Mouse (Mus musculus) midbrain, embryonic 15.5 days (tissue): ENCODE data around the gene Parp6. TPM values are rescaled to one million over a fixed set of nuclear protein-coding genes. Genes with fewer than 3 reads are reported as not detected.

Experiments
- ATAC-seq: fragments of 200-750 bp; cut with Nextera tagmentation; replicated peaks from 2 replicates; pipeline ENCODE4 v1.8.0; 2017; ENCODE audit warnings: moderate TSS enrichment
- H3K27ac ChIP-seq: fragments of 300-500 bp; sonication (generic); 2 replicates; pipeline ENCODE4 v1.5.1; 2015; ENCODE audit warnings: mild to moderate bottlenecking, inconsistent platforms
- H3K27me3 ChIP-seq: fragments of 300-500 bp; sonication (generic); replicated peaks from 2 replicates; pipeline ENCODE4 v1.6.1; 2015; ENCODE audit warnings: inconsistent platforms
- H3K36me3 ChIP-seq: fragments of 300-500 bp; sonication (generic); replicated peaks from 2 replicates; pipeline ENCODE4 v1.6.1; 2015; ENCODE audit warnings: inconsistent platforms
- H3K4me1 ChIP-seq: fragments of 300-500 bp; sonication (generic); 2 replicates; pipeline ENCODE4 v1.6.1; 2015; ENCODE audit warnings: inconsistent platforms
- H3K4me2 ChIP-seq: fragments of 300-500 bp; sonication (generic); 2 replicates; pipeline ENCODE4 v1.6.1; 2015; ENCODE audit warnings: inconsistent platforms, mild to moderate bottlenecking, moderate library complexity
- H3K4me3 ChIP-seq: fragments of 300-500 bp; sonication (generic); 2 replicates; pipeline ENCODE4 v1.5.1; 2015; ENCODE audit warnings: mild to moderate bottlenecking, inconsistent platforms
- H3K9ac ChIP-seq: fragments of 300-500 bp; sonication (generic); 2 replicates; pipeline ENCODE4 v1.6.1; 2015; ENCODE audit warnings: mild to moderate bottlenecking, inconsistent platforms
- H3K9me3 ChIP-seq: fragments of 300-500 bp; sonication (generic); 2 replicates; pipeline ENCODE4 v1.6.1; 2016; ENCODE audit warnings: inconsistent platforms
- WGBS: fragments of 180-500 bp; shearing (Covaris S2); methylation state at CpG from one replicate; pipeline ENCODE4 v1.1.7; 2015; ENCODE audit warnings: mixed read lengths; 5-methylcytosine and 5-hydroxymethylcytosine counted together
- polyA plus RNA-seq: library from polyadenylated mRNA; unstranded; fragments of >200 nt; fragmentation: Nextera tagmentation; extraction: Ambion mirVana; gene quantifications from 2 replicates; pipeline ENCODE4 v1.2.1, GENCODE M21; 2015

Gene Parp6
- polyA plus RNA-seq, 1 experiment from 2014 or later = 228 TPM

DNA sequence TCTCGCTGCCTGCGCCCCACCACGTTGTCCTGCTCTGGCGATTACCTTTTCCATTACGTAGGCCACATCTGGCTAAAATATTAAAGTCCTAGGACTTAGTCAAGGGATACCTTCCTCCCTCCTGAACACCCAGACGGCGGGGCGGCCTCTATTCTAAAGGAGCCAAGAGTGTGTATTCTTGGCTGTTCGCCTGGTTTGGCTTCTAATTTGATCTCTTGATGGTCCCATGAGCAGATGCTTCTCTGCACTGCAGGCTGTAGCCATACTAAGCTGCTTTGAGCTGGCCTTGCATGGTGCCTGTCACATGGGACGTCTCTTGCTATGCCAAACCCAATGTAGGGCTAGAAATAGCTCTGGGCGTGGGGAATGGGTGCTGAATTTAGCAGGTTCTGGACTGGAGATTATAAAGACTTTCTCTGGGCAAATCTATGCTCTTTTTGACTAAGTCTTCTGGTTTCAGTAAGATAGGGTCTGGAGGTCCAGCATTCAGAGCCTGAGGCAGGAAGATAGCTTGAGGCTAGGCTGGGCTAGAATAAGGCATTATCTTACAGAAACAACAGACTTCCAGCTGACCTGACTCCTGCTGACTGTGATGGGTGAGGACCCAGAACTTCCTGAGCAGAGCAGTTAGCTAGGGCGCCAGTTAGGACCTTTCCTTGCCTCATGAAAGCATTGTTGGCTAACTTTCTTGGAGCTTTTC, 55.3 kb downstream of the Parp6 start:
- H3K4me2 ChIP-seq = no peak overlapping the region
- ATAC-seq = no peak
- H3K9me3 ChIP-seq = no peaks in the 10 kb centered on the region
- no peaks in the 10 kb centered on the region for H3K27me3 ChIP-seq
- H3K27ac ChIP-seq = no peak overlapping the region
- no peak overlapping the region for H3K4me3 ChIP-seq
- H3K9ac ChIP-seq = no peak overlapping the region
- no peaks in the 10 kb centered on the region for H3K4me1 ChIP-seq
- 88% methylated on average over 12 of the region's 12 CpGs for WGBS
- H3K36me3 ChIP-seq = peaks cover 88% of the 10 kb centered on the region

- Histone ChIP-seq H3K9me3 (no peaks in the 10 kb centered on the region), H3K9ac (no peak overlapping the region), H3K4me2 (no peak overlapping the region), H3K27ac (no peak overlapping the region), H3K4me1 (no peaks in the 10 kb centered on the region), H3K27me3 (no peaks in the 10 kb centered on the region), H3K4me3 (no peak overlapping the region), H3K36me3 (peaks cover 90% of the 10 kb centered on the region)
- no peak for ATAC-seq
- WGBS = 74% methylated on average over 2 of the region's 2 CpGs
Observed at GRCm38 (mm10) chr9:59673427-59673826, 56.3 kb downstream of the Parp6 start.

DNA sequence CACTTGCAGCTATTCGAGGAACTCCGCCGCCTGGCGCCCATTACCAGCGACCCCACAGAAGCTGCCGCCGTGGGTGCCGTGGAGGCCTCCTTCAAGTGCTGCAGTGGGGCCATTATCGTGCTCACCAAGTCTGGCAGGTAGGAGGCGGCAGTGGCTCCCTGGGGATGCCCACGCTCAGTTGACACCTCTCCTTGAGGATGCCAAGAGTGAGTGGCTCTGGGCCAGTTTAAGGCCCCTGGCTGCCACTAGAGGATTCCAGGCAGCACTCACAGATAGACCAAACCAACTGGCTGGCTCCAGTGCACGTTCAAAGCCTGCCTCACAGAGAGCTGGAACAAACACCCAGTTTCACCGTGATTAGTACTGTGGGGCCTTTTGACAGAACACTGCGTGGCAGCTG, 58.5 kb downstream of the Parp6 start:
- no peak for ATAC-seq

GRCm38 (mm10) chr9:59678313-59678712, 61.2 kb downstream of the Parp6 start:
- Histone ChIP-seq H3K9ac (no peak overlapping the region), H3K27me3 (peaks cover 9% of the 10 kb centered on the region), H3K27ac (no peak overlapping the region), H3K9me3 (no peaks in the 10 kb centered on the region), H3K4me2 (no peak overlapping the region), H3K4me3 (no peak overlapping the region), H3K36me3 (peaks cover 51% of the 10 kb centered on the region), H3K4me1 (peaks cover 15% of the 10 kb centered on the region)
- 7% methylated on average over 1 of the region's 1 CpGs for WGBS
- ATAC-seq = no peak; the same call in 1 of the 2 replicates

More for the DNA sequence above, 58.5 kb downstream of the Parp6 start:
- Histone ChIP-seq H3K36me3 (peaks cover 77% of the 10 kb centered on the region), H3K4me2 (no peak overlapping the region), H3K27ac (no peak overlapping the region), H3K4me1 (peaks cover 12% of the 10 kb centered on the region), H3K27me3 (peaks cover 2% of the 10 kb centered on the region; the same call in 1 of the 2 replicates), H3K9me3 (no peaks in the 10 kb centered on the region), H3K4me3 (no peak overlapping the region), H3K9ac (no peak overlapping the region)
- WGBS = 88% methylated on average over 14 of the region's 14 CpGs

- Histone ChIP-seq H3K27me3 (peaks cover 9% of the 10 kb centered on the region), H3K4me3 (peak within 1 kb of the TSS; percentile 65), H3K4me2 (peak within 1 kb of the TSS; percentile 96), H3K9me3 (no peaks in the 10 kb centered on the region), H3K36me3 (peaks cover 37% of the 10 kb centered on the region), H3K27ac (peak within 1 kb of the TSS; percentile 50; the same call in 1 of the 2 replicates), H3K9ac (peak within 1 kb of the TSS; percentile 72), H3K4me1 (peaks cover 15% of the 10 kb centered on the region)
- peak; percentile 96 for ATAC-seq
- 1% methylated on average over 47 of the region's 47 CpGs for WGBS
Observed at GRCm38 (mm10) chr9:59679678-59680533, 62.8 kb downstream of the Parp6 start, which contains the start of gene Gramd2. Gramd2 (plus strand) TSS chr9:59680144.

DNA sequence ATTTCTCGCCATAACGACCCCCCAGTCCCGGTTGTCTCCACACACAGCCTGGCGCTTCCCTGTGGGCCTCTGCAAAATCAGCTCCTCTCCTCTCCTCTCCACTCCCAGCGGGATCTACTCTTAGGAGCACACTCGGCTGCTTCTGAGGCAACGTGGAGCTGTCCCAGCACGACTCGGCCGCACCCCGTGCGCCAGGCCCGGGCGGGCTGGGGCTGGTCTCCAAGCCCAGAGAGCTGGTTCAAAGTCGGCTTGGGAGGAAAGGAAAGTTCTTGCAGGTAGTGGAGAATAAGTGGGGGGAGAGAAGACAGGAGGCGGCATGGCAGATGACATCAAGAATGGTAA, 63.4 kb downstream of the Parp6 start:
- peaks cover 31% of the 10 kb centered on the region for H3K36me3 ChIP-seq
- peak; percentile 51 for ATAC-seq
- H3K4me2 ChIP-seq = peak overlapping the region; percentile 96
- H3K27ac ChIP-seq = 0 out of 2 replicates have a peak overlapping the region, but pooled peaks have one; percentile 50
- peaks cover 15% of the 10 kb centered on the region for H3K4me1 ChIP-seq
- WGBS = 9% methylated on average over 16 of the region's 16 CpGs
- H3K4me3 ChIP-seq = peak overlapping the region; percentile 65
- H3K27me3 ChIP-seq = peaks cover 9% of the 10 kb centered on the region
- H3K9me3 ChIP-seq = no peaks in the 10 kb centered on the region
- H3K9ac ChIP-seq = peak overlapping the region; percentile 72

DNA sequence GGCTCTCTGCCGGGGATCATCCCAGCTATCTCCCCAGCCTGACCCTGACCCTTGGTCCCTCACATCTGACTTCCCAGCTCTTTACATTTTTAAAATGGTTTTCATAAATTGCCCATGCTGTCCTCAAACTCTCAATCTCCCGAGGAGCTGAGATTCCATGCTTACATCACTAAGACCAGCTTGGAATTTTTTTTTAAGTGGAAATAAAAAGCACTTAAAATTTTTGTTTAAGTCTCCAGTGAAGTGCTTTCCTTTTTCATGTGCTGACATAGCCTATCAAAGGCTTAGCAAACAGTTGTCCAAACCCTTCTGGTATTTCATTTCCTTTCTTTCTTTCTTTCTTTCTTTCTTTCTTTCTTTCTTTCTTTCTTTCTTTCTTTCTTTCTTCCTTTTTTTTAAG, 66.9 kb downstream of the Parp6 start:
- H3K9ac ChIP-seq = no peak overlapping the region
- no peak overlapping the region for H3K27ac ChIP-seq
- H3K9me3 ChIP-seq = no peaks in the 10 kb centered on the region
- H3K4me3 ChIP-seq = no peak overlapping the region
- H3K36me3 ChIP-seq = peaks cover 1% of the 10 kb centered on the region; the same call in 1 of the 2 replicates
- H3K4me1 ChIP-seq = peaks cover 15% of the 10 kb centered on the region
- WGBS = 77% methylated on average over 2 of the region's 2 CpGs
- H3K27me3 ChIP-seq = peaks cover 9% of the 10 kb centered on the region
- no peak overlapping the region for H3K4me2 ChIP-seq
- ATAC-seq = no peak

DNA sequence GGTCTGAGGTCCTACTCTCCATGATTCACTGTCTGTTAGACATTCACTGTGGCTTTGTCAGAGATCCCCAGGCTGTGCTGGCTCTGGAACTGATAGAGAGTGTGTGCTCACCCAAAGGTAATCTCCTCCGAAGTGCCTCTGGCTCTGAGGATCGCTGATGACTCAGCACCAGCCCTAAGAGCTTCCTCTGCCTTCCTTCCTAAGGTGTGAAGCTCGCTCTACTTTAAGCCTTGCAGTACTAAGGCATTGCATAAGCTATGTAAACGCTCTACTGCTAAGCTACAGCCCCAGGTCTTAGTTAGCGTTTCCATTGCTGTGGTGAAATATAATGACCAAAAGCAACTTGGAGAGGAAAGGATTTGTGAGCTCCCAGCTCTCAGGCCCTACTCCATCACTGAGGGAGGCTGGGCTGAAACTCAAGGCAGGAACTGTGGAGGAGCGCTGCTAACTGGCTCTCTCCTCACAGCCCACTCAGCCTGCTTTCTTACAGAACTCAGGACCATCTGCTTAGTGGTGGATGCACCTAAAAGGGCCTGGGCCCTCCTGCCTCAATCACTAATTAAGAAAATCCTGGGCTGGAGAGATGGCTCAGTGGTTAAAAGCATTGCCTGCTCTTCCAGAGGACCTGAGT, 70.4 kb downstream of the Parp6 start:
- H3K9ac ChIP-seq = no peak overlapping the region
- WGBS = 45% methylated on average over 6 of the region's 6 CpGs
- ATAC-seq = no peak

GRCm38 (mm10) chr9:59691635-59692094, 74.6 kb downstream of the Parp6 start:
- Histone ChIP-seq H3K9ac (peak overlapping the region; percentile 22), H3K4me2 (peak overlapping the region; percentile 54), H3K27ac (peak overlapping the region; percentile 19), H3K36me3 (no peaks in the 10 kb centered on the region), H3K27me3 (no peaks in the 10 kb centered on the region), H3K4me3 (peak overlapping the region; percentile 32), H3K9me3 (no peaks in the 10 kb centered on the region), H3K4me1 (peaks cover 9% of the 10 kb centered on the region)
- WGBS = 4% methylated on average over 23 of the region's 23 CpGs
- ATAC-seq = peak; percentile 91

More for the DNA sequence above, 70.4 kb downstream of the Parp6 start:
- Histone ChIP-seq H3K36me3 (no peaks in the 10 kb centered on the region), H3K4me1 (peaks cover 9% of the 10 kb centered on the region), H3K4me2 (no peak overlapping the region), H3K4me3 (no peak overlapping the region), H3K9me3 (no peaks in the 10 kb centered on the region), H3K27ac (no peak overlapping the region), H3K27me3 (no peaks in the 10 kb centered on the region)

- Histone ChIP-seq H3K4me2 (peak overlapping the region; percentile 54), H3K4me3 (peak overlapping the region; percentile 32), H3K4me1 (peaks cover 9% of the 10 kb centered on the region), H3K9me3 (no peaks in the 10 kb centered on the region), H3K9ac (0 out of 2 replicates have a peak overlapping the region, but pooled peaks have one; percentile 22), H3K27me3 (no peaks in the 10 kb centered on the region), H3K27ac (peak overlapping the region; percentile 19; the same call in 1 of the 2 replicates), H3K36me3 (no peaks in the 10 kb centered on the region)
- peak; percentile 83 for ATAC-seq
- 31% methylated on average over 9 of the region's 9 CpGs for WGBS
Observed at GRCm38 (mm10) chr9:59692145-59692544, 75.1 kb downstream of the Parp6 start.

GRCm38 (mm10) chr9:59694571-59695450, 77.7 kb downstream of the Parp6 start:
- ATAC-seq = no peak
- WGBS = 69% methylated on average over 16 of the region's 16 CpGs
- Histone ChIP-seq H3K36me3 (no peaks in the 10 kb centered on the region), H3K4me1 (peaks cover 9% of the 10 kb centered on the region), H3K4me3 (no peak overlapping the region), H3K4me2 (no peak overlapping the region), H3K27ac (no peak overlapping the region), H3K27me3 (no peaks in the 10 kb centered on the region), H3K9me3 (no peaks in the 10 kb centered on the region), H3K9ac (no peak overlapping the region)
